Mouse (Mus musculus): Measurements from ENCODE around the gene 4931428L18Rik.
"Not testable (repeated sequence)": the region's sequence is repeated elsewhere in the genome, so short reads cannot be mapped to it uniquely, and the experiment has no call there.

The 4931428L18Rik gene

DNA sequence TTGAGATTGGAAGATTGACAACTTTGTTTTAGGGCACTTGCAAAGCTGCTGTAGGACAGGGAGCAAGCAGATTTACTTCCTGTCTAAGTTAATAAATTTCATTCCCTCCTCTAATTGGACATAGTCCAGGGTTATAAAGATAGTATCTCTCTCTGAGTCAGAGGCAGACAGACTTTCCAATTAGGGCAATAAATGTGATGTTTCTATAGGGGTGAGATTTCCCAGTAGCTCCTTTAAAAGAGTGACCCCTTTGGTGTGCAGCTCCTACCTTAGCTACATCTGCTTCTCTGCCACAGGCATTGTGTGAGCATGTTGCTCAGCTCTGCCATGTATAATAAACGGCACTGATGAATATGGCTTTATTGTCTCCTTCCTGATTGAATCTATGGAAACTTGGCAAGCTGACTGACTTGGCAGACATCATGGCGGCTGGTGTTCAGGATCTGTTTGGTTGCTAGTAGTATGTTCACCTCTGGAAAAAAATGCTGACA lies 163.6 kb downstream of the 4931428L18Rik start:
- DNase-seq (ENCODE audit: low read depth, low spot score) = no peak

DNA sequence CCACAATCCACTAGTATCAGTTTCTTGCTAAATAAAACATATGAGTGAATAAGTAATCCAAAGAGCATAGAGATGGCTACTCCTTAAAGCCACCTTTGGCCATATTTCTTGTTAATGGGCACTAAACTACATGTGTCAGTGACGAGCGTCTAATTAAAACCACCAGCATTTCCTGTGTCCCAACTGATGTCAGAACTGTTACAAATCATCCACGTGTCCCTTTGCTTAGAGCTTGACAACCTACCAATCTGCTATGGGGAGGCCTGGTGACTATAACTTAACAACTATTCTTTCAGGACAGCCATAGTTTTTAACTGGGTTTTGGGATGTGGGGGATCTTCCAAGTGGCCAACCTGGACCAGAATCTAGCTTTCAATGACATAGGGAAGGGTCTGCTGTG lies 164.3 kb downstream of the 4931428L18Rik start:
- no peak for DNase-seq (ENCODE audit: low read depth, low spot score)

DNA sequence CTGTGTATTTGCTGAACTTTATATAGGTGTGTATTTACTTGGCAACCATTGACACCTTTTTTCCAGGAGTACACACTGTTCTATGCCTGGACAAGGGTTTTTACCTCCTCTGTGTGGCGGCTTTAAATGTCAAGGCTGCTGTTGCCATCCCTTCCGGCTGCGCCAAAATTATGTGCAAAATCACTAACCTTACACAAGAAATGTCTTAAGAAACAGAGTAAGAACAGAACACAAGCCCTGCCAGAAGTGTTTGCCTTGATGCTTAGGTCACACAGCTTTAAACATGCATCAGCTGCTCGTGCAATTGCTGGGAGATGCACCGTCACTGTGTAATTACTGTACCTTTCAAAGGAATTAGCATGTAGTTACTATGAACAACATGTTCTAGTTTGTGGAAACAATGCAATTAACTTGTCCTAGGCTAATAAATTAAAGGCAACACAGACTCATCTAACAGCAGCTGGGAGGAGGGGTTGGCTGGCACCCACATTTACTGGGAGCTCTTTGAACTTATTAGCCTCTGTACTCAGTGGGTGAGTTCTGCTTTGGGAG lies 171.0 kb downstream of the 4931428L18Rik start:
- DNase-seq (ENCODE audit: low read depth, low spot score) = no peak

DNA sequence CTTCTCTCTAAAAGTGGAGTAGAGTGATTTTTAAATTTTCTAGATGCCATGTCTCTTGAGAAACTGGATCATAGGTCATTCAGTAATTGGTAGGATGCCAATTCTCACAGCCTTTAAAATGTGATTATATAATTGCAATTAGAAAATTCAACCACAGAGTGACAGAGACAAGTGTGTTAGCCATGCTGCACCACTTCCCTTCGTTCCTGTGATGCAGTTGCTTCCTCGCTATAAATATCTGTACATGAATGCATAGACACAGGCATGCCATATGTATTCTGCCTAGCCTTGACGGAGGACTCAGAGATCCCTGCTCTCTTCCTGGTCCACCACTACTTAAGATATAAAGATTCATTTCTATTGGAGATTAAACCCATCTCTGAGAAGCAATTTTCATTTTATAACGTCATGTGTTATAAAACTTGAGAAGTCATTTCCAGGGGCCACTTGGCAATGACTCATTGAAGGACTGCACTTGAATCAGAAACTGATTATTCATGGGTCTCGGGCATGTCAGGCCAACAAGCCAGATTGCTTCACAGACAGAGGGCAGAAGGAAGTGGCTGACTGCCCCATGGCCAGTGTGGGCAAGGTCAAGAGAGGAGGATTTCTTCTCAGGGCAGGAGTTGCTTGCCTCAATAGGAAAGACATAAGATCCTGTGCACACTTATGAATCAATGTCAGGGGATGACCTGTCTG lies 172.4 kb downstream of the 4931428L18Rik start:
- no peak for DNase-seq (ENCODE audit: low read depth, low spot score)

DNA sequence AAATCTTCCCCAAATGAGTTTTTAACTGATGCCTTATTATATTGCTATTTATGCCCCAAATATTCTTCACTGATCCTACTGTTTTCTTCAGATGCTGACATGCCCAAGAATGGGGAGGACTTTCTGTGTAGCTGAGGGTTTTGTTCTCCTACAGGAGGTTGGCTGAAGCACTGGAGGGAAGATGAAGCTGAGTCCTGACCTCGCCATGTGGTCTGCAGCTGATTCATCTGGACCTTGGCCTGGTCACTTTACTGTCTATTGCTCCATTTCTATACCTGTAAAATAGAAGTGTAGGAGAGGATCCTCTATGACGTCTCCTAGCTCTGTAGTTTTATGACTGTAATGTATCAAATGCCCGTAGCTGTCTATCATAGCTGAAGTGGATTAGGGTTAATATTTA lies 179.3 kb downstream of the 4931428L18Rik start:
- no peak for DNase-seq (ENCODE audit: low read depth, low spot score)

DNA sequence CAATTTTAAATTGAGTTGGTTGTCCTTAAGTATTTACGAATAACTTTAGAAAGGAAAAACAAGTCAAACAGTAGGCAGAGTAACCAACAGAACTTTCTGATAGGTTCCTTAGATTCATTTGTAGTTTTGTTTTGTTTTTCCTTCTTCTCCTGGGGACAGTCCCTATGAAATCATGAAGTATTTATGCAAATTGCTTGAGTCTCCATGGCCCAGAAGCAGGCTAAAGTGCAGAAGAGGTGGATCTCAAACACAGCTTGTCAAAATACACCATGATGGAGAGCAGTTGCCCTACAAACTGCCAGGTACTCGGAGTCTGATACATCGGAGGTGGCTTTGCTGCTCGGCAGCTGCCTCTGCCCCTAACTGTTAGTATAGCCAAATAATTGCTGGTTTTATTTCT lies 179.7 kb downstream of the 4931428L18Rik start:
- DNase-seq (ENCODE audit: low read depth, low spot score) = no peak

DNA sequence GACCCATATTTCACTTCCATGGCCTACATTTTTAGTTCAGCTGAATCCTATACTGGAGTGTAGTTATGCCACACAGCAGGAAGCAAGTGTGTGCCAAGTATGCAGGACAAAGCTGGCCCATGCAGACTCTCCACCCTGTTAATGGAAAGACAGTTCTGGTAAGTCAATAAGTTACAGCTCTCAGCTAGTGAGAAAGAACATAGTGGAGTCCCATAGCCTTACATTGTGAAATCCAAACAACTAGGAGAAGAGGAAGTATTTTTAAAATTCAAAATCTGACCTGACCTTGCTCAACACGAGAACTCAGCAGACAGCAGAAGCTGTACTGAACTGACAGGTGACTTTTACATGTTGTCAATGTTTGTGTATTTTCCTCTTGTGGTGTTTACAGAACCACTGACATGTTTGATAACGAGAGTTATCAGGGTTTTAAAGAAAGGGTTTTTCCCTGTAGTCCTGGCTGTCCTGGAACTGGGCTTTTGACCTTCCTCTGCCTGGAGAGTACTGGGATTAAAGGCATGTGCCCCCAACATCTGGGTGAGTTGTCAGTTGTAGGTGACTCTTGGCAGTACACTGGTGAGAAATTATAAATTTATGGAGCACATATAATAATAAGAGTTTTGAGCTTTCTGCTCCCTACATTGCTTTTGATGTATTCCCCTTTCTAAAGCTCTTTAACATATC lies 188.5 kb downstream of the 4931428L18Rik start:
- no peak for DNase-seq (ENCODE audit: low read depth, low spot score)

DNA sequence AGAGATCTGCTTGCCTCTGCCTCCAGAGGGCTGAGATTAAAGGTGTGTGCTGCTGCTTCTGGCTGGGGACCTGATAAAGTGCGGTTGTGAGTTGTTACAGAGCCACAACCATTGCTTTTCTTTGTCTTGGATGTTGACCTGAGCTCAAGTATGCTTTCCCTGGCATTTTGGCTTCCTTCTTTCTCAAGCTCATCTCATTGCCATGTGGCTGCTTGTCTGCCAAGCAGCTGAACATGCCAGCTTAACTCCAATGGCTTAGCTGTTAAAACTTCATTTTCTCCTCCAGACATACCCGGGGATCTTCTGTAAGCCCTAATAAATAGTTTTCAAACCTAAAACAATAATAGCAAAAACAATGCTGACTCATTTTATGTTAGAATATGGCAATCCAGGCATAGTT lies 190.1 kb downstream of the 4931428L18Rik start:
- DNase-seq (ENCODE audit: low read depth, low spot score) = no peak

DNA sequence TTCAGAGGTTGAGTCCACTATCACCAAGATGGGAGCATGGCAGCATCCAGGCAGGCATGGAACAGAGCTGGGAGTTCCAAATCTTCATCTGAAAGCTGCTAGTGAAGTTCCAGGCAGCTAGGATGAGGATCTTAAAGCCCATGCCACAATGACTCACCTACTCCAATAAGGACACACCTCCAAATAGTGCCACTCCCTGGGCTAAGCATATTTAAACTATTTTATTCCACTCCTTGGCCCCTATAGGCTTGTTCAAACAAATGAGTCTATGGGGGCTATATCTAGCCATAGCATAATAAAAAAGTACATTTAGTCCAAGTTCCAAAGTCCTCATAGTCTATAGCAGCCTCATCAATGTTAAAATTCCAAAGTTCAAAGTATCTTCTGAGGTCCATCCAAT lies 199.3 kb downstream of the 4931428L18Rik start:
- DNase-seq (ENCODE audit: low read depth, low spot score) = no peak

DNA sequence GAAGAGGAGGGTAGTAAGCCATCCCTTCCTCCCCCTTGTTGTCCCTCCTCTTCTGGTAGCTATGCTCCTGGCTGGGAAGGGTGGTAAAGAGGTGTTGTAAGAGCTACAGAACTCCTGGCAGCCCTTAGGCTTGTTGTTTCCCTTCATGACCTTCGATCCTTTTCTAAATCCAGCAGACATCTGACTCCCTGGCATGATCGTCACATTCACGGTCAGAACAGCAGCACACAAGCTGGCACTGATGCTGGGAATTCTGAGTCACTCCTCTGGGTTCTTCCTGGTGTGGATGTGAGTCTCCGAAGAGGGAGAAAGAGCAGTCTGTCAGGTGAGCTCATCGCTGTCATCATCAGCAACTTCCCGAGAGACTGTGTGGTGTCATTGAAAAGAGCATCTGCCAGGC lies 203.2 kb downstream of the 4931428L18Rik start:
- DNase-seq (ENCODE audit: low read depth, low spot score) = no peak

DNA sequence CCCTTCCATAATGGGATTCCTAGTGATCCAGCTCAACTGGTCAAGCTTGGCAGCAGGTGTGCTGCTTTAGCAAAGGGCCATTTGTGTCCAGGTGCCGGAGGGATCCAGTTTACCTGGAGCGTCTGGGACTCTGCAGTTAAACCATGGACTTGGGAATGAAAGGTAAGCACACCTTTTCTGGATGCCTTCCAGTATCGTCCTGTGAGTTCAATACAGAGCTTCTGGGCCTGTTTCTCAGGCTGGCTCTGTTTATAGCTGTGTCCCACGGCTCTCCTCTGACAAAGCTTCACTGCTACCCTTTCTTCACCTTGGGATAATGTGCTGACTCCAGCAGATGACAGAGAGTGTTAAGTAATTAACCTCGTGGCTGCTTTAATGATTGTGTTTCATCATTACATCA lies 205.1 kb downstream of the 4931428L18Rik start:
- DNase-seq (ENCODE audit: low read depth, low spot score) = no peak

DNA sequence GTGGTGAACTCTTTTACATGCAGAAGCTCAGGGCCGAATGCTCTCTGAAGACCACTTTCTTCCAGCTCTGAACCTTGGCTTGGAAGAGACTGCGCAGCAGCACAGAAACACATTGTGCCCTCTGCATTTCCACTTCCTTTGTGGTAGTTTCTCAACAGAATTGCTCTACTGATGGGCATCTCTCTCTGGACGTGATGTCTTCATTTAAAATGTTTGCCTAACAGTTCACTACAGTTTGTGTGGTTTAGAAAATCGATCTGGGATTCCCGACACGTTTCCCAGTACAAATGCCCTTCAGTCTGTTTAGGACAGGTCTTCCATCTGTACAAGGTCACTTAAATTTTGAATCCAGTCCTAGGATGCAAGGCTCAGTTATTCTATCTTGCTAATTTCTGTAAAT lies 206.4 kb downstream of the 4931428L18Rik start:
- DNase-seq (ENCODE audit: low read depth, low spot score) = no peak

DNA sequence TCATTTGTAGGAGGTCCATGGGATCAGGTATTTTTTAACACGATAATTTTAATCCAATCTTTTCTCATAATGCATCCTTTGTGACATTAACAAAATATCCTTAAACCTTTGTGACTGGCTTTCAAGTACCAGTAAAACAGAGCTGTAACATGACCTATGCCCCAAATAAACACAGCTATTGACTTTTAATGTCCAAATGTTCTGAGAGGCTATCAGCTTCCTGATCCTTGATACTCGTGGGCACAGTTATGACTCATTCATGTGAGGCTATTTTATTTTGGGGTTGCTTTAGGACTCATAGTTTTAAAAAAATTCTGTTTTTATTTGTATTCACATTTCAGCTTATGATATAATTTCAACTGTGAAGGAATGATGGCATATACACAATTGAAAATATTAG lies 207.2 kb downstream of the 4931428L18Rik start:
- DNase-seq (ENCODE audit: low read depth, low spot score) = no peak

DNA sequence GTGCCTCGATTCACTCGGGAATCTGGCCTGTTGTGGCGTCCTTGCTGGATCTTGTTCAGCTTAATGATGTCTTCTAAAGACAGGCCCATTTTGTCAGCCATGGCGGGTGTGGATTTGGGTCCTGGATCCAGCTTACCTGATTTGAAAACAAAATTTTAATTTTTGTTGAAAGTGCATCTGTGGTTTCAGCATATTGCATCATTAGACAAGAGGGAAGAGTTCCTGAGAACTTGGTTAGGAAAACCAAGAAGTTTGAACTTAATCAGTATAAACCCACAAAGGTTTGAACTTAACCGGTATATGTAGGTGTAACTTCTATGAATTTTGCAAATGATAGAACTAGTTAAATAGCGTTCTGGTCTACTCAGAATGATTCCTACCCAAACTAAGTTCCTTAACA lies 244.6 kb downstream of the 4931428L18Rik start, which contains the start of gene AC153137.1:
Gene AC153137.1 (minus strand): TSS at position 101 of the 400 bp plus-strand sequence.
- not testable (repeated sequence) for DNase-seq (ENCODE audit: low read depth, low spot score)

DNA sequence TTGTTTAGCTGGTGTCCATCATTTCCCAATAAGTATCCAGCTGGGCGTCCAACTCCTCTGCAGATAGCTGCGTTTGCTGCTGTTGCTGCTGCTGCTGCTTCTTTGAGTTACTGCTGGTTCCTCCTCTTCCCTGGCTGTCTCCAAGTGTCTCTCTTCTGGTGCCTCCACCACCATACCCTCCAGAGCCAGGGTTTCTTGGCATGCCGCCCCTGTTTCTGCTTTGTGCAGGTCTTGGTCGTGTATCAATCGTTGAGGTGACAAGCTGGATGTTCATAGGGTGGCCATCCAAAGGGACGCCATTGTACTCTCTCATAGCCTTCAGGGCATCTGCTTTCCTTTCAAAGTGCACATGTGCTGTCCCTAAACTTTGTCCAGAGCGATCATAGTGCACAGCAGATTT lies 245.2 kb downstream of the 4931428L18Rik start:
- DNase-seq (ENCODE audit: low read depth, low spot score) = not testable (repeated sequence)

DNA sequence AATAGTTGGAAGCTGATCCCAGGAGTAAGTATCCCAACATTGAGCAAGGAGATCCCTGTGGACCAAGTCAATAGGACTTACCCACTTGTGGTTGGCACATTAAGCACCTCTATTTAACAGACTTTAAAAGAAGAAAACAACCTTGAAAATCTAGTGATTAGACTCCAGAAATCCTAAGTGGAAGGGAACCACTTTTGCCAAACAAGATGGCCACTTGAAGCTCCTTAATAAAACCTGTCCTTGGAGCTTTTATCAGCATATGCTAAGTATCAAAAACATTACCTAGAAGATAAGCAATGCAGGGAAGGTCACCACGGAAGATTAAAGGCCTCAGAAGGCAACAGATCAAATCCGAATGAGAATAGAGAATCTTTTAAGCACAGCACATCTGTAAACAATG lies 270.7 kb downstream of the 4931428L18Rik start:
- DNase-seq (ENCODE audit: low read depth, low spot score) = no peak

DNA sequence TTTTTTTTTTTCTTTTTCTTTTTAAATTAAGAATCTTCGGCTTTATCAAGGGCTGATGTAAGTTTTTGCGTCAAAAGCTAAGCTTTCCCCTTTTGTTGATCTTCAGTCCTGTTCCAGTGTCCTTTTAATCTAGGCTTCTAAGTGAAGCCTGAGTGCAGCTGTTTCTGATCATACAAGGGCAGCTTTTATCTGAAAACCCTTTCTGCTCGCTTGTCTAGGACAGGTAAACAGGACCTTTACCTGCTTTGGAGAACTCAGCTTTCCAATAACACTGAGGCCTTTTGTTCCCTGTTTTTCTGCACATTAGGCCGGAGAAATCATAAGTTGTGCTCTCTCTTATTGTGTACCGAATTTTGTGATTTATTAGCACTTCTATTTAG lies 272.0 kb downstream of the 4931428L18Rik start:
- DNase-seq (ENCODE audit: low read depth, low spot score) = no peak

DNA sequence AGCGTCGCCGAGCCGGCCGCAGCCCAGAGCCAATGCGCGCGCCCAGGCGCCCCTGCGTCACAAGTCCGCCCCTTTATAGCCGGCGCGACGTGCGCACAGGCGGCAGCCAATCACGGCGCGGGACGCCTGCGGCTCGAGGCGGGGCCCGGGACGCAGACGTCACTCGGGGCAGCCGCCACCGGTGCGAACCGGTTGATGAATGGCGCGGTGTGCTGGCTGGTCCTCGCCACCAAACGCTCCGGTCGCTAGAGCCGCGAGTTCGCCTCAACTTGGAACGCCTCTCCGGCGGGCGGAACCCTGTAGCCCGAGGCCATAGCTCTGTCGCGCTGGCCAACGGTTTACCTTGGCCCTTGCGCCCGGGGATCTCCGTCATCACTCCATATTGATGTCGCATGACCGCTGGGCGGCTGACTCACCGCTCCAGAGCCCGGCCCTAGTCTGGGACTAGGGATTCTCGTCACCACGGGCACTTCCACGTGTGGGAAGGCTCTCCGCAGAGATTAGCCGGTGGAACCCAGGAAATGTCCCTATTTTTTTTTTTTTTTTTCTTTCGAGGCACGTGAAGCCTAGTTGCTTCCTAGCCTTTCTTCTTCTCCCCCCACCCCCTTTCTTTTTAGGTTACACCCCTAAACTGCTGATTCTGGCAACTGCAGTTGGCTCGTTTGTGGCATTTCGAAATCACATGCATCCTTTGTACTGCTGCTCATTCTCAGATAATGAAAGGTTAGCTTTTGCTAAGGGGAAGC lies 272.6 kb downstream of the 4931428L18Rik start:
- peak; percentile 94 for DNase-seq (ENCODE audit: low read depth, low spot score)

DNA sequence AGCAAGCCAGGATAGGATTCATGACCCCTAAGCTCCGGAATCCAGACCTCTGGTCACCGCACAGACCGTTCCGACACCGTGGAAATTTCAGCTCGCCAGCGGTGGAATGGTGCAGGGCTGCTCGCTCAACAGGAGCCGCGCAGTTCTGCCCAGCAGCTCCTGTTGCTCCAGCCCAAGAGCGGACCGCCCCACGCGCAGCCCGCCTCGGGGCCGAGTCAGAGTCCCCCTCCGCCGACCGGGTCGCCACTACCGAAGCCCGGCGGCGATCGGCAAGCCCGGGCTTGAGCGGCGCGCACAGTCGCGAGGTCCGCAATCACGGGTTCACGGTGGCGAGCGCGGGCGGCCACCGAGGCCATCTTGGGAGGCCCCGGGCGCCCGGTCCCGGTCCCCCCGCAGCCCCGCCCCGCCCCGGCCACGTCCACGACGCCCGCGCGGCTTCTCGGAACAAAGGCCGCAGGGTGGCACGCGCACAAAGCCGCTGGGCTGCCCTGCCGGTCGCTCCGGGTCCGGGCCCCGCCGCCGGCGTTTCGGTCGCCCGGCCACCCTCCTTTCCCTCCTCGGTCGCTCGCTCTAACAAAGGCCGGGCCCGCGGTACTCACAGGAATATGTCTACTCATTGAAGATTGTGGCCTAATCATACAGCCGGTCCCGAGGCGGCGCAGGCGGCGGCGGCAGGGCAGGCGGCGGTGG lies 273.4 kb downstream of the 4931428L18Rik start:
- peak; percentile 40 for DNase-seq (ENCODE audit: low read depth, low spot score)

DNA sequence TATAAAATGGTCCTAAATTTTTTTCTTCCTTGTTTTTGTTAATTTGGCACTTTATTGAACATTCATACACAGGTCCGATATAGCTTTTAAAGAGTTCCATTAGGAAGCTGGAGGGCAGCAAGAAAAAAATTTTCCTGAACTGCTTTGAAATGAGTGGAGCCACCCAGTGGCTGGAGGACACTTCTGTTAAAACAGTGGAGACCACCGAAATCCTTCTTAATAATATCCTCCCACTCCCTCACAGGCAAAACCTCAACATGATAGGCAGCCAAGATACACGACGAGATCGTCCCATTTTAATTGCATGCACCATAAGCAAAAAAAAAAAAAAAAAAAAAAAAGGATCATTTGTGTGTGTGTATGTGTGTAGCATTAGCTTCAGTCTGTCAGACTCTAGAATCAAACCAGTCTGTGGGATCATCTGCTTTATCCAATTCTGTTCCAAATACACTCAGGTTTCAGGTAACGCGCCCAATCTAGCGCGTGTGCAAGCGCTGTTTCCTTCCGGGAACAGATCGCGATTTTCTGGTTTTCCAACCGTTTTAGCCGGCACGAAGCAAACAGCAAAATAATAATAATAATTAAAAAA lies 274.0 kb downstream of the 4931428L18Rik start:
- peak; percentile 40 for DNase-seq (ENCODE audit: low read depth, low spot score)

Data from c-Kit-negative CD71-positive TER-119-positive erythroid progenitor cells, embryonic 14.5 days (primary cell).